Mouse (Mus musculus) olfactory bulb, adult 2 months (tissue): ENCODE data around the gene Hist1h4f.

Experiments
- CTCF ChIP-seq: fragments of 200-500 bp; IDR thresholded peaks from 2 replicates; pipeline ENCODE4 v1.5.1; 2012; ENCODE audit warnings: low read depth, mild to moderate bottlenecking, low read length, moderate library complexity; ENCODE audit not compliant: insufficient read depth
- POLR2A ChIP-seq: fragments of 200-500 bp; IDR thresholded peaks from 2 replicates; pipeline ENCODE4 v1.6.1; 2012; ENCODE audit warnings: mild to moderate bottlenecking, low read depth, low read length, moderate library complexity; ENCODE audit not compliant: insufficient read depth

DNA sequence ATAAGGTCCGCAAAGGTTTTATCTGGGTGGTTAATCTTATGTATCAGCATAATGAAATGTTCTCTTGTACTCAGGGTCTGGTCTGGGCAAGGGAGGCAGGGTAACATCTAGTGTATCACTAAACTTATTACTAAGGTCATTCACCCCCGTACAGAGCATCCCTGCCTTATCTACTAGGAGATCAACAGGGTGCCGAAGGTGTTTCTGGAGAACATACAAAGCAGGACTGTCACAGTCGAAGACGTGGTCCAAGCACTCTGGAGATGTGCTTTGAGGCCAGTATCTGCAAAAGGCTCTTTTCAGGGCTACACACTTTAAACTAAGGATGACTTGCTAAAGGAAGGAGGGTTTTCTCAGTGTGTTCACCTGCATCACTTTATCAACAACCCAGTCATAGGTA, 4.8 kb downstream of the Hist1h4f start:
- TF ChIP-seq CTCF (no peak), POLR2A (no peak)
